Mouse (Mus musculus) liver, embryonic 14.5 days (tissue): Measurements from ENCODE around the gene Rin1. TPM values are rescaled to one million over a fixed set of nuclear protein-coding genes. Genes with fewer than 3 reads are reported as not detected.
A peak's percentile ranks its signal among the peaks of the same experiment; 100 is the strongest.

Source experiments
- ATAC-seq: fragments of 200-750 bp; cut with Nextera tagmentation; 2 replicates; pipeline ENCODE4 v1.8.0; 2017; ENCODE audit warnings: moderate number of reproducible peaks, mild to moderate bottlenecking, moderate library complexity; ENCODE audit not compliant: insufficient read depth
- DNase-seq, 3 experiments: peaks; one replicate each; pipeline ENCODE4 v3.0.0-alpha.2; 2012 to 2013; ENCODE audit warnings: low read depth in 3 of 3, low spot score in 3 of 3
- H3K27ac ChIP-seq: fragments of 300-500 bp; sonication (generic); 2 replicates; pipeline ENCODE4 v1.5.1; 2014; ENCODE audit warnings: moderate library complexity, mild to moderate bottlenecking, control low read depth, inconsistent platforms
- H3K27me3 ChIP-seq: fragments of 300-500 bp; sonication (generic); 2 replicates; pipeline ENCODE4 v1.6.1; 2014; ENCODE audit warnings: mild to moderate bottlenecking, low read length, moderate library complexity; ENCODE audit not compliant: control insufficient read depth, insufficient read depth
- H3K36me3 ChIP-seq: fragments of 300-500 bp; sonication (generic); replicated peaks from 2 replicates; pipeline ENCODE4 v1.6.1; 2014; ENCODE audit warnings: low read depth; ENCODE audit not compliant: control insufficient read depth, insufficient read depth
- H3K4me1 ChIP-seq, 2 experiments: fragments of 200-500 bp in 1 of 2; fragments of 300-500 bp in 1 of 2; sonication (generic) in 1 of 2; replicated peaks; 2 replicates each; pipeline ENCODE4 v1.6.1; 2012 to 2014; ENCODE audit warnings: antibody characterized with exemption in 1 of 2, inconsistent platforms in 1 of 2, low read length in 1 of 2; ENCODE audit not compliant: control insufficient read depth in 2 of 2, insufficient read depth in 2 of 2
- H3K4me2 ChIP-seq: fragments of 300-500 bp; sonication (generic); 2 replicates; pipeline ENCODE4 v1.6.1; 2014; ENCODE audit warnings: low read depth, mild to moderate bottlenecking, control low read depth, moderate library complexity
- H3K4me3 ChIP-seq, 2 experiments: fragments of 200-500 bp in 1 of 2; fragments of 300-500 bp in 1 of 2; sonication (generic) in 1 of 2; 2 replicates each; pipeline ENCODE4 v1.5.1; 2012 to 2014; ENCODE audit warnings: low read depth in 2 of 2, low read length in 2 of 2, mild to moderate bottlenecking in 2 of 2, control low read depth in 1 of 2, inconsistent platforms in 1 of 2, moderate library complexity in 1 of 2; ENCODE audit not compliant: insufficient read depth in 1 of 2
- H3K9ac ChIP-seq: fragments of 300-500 bp; sonication (generic); replicated peaks from 2 replicates; pipeline ENCODE4 v1.6.1; 2014; ENCODE audit warnings: mild to moderate bottlenecking, control low read depth, moderate library complexity
- H3K9me3 ChIP-seq: fragments of 300-500 bp; sonication (generic); 2 replicates; pipeline ENCODE4 v1.6.1; 2016; ENCODE audit warnings: low read length, mixed read lengths; ENCODE audit not compliant: control insufficient read depth
- CTCF ChIP-seq: IDR thresholded peaks from 2 replicates; pipeline ENCODE4 v1.5.1; 2016; ENCODE audit warnings: antibody characterized with exemption, low read depth, control low read depth
- EP300 ChIP-seq: IDR thresholded peaks from 2 replicates; pipeline ENCODE4 v1.6.1; 2016; ENCODE audit warnings: antibody characterized with exemption, low read depth
- WGBS: fragments of 180-500 bp; shearing (Covaris S2); extraction: QIAGEN DNeasy Blood & Tissue Kit; methylation state at CpG from one replicate; pipeline ENCODE4 v1.1.7; 2014; ENCODE audit not compliant: insufficient replicate concordance; 5-methylcytosine and 5-hydroxymethylcytosine counted together
- polyA plus RNA-seq, 2 experiments: library from polyadenylated mRNA; depleted of rRNA in 1 of 2; stranded (reverse) in 1 of 2; unstranded in 1 of 2; fragments of >200 nt; fragmentation: Nextera tagmentation in 1 of 2; extraction: Ambion mirVana in 1 of 2; gene quantifications; 2 replicates each; pipeline versions ENCODE4 v1.2.1 to v1.2.3; 2012 to 2014

Rin1 gene
- polyA plus RNA-seq, 2 experiments, result 0.13 to 0.54 TPM

DNA sequence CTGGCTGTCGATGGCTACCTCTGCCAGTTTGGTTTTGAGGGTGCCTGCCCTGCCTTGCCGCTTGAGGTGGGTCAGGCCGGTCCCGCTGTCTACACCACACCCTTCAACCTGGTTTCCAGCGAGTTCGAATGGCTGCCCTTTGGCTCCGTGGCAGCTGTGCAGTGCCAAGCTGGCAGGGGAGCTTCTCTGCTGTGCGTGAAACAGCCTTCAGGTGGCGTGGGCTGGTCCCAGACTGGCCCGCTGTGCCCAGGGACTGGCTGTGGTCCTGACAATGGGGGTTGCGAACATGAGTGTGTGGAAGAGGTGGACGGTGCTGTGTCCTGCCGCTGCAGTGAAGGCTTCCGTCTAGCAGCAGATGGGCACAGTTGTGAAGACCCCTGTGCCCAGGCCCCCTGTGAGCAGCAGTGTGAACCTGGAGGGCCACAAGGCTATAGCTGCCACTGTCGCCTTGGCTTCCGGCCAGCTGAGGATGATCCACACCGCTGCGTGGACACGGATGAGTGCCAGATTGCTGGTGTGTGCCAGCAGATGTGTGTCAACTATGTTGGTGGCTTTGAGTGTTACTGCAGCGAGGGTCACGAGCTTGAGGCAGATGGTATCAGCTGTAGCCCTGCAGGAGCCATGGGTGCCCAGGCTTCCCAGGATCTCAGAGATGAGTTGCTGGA is 18.4 kb downstream of the Rin1 start:
- H3K27me3 ChIP-seq, result peaks cover 16% of the 10 kb centered on the region
- H3K27ac ChIP-seq, result no peak overlapping the region
- no peaks in the 10 kb centered on the region for H3K9me3 ChIP-seq
- H3K36me3 ChIP-seq, result no peaks in the 10 kb centered on the region
- peak overlapping the region; percentile 55 for H3K9ac ChIP-seq
- H3K4me2 ChIP-seq, result peak overlapping the region; percentile 79
- no peak for ATAC-seq
- TF ChIP-seq CTCF (peak; percentile 27; the same call in 1 of the 2 replicates), EP300 (no peak)
- peaks cover 30 to 31% of the 10 kb centered on the region in 2 experiments for H3K4me1 ChIP-seq
- 43% methylated on average over 21 of the region's 21 CpGs for WGBS
- DNase-seq, result no peak
- H3K4me3 ChIP-seq, result peak overlapping the region; percentile 15 to 51

DNA sequence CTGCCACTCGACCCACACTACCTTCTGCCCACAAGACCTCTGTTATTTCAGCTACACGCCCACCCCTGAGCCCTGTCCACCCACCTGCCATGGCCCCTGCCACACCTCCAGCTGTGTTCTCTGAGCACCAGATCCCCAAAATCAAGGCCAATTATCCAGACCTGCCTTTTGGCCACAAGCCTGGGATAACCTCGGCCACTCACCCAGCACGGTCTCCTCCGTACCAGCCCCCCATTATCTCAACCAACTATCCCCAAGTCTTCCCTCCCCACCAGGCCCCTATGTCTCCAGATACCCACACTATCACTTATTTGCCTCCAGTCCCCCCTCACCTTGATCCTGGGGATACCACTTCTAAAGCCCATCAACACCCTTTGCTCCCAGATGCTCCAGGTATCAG is 19.2 kb downstream of the Rin1 start:
- no peak overlapping the region for H3K9ac ChIP-seq
- no peak for DNase-seq
- H3K27me3 ChIP-seq, result peaks cover 16% of the 10 kb centered on the region
- H3K4me1 ChIP-seq, result peaks cover 30 to 31% of the 10 kb centered on the region in 2 experiments
- H3K36me3 ChIP-seq, result no peaks in the 10 kb centered on the region
- no peak overlapping the region for H3K27ac ChIP-seq
- H3K9me3 ChIP-seq, result no peaks in the 10 kb centered on the region
- no peak overlapping the region for H3K4me2 ChIP-seq
- WGBS, result 69% methylated on average over 5 of the region's 5 CpGs
- no peak overlapping the region for H3K4me3 ChIP-seq
- TF ChIP-seq CTCF (no peak), EP300 (no peak)
- no peak for ATAC-seq

DNA sequence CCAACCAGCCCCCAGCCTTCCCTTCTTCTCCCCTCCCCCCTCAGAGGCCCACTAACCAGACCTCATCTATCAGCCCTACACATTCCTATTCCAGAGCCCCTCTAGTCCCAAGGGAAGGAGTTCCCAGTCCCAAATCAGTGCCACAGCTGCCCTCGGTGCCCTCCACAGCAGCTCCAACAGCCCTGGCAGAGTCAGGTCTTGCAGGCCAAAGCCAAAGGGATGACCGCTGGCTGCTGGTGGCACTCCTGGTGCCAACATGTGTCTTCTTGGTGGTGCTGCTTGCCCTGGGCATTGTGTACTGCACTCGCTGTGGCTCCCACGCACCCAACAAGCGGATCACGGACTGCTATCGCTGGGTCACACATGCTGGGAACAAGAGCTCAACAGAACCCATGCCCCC is 19.7 kb downstream of the Rin1 start:
- Histone ChIP-seq H3K4me3 (no peak overlapping the region), H3K4me2 (no peak overlapping the region), H3K27me3 (peaks cover 16% of the 10 kb centered on the region), H3K36me3 (no peaks in the 10 kb centered on the region), H3K9me3 (no peaks in the 10 kb centered on the region), H3K4me1 (peaks cover 30 to 31% of the 10 kb centered on the region in 2 experiments), H3K9ac (no peak overlapping the region), H3K27ac (no peak overlapping the region)
- TF ChIP-seq EP300 (no peak), CTCF (no peak)
- ATAC-seq (no peak), DNase-seq (no peak)
- 76% methylated on average over 7 of the region's 7 CpGs for WGBS

DNA sequence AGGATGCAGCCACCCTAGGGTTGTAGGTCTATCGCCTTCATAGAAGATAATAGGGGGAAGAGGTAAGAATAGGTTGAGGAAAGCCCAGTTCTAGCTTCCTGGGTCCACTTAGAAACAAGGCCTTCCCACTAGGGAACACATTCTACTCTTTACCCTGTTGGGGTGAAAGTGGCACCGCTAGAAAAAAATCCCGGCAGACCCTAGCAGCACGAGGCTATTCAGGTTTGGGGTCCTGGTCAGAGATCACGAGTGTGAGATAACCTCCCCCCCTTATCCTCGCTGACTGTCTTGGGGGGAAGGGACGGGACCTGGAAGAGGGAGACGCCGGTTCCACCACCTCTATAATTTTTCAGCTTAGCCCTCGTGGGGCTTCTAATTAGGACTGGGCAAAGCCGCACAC is 20.8 kb downstream of the Rin1 start:
- H3K27me3 ChIP-seq, result peaks cover 16% of the 10 kb centered on the region
- DNase-seq (no peak), ATAC-seq (no peak)
- peak overlapping the region; percentile 77 for H3K4me2 ChIP-seq
- TF ChIP-seq EP300 (no peak), CTCF (no peak)
- WGBS, result 24% methylated on average over 11 of the region's 11 CpGs
- no peak overlapping the region; a peak in 1 of 4 replicates for H3K4me3 ChIP-seq
- no peak overlapping the region for H3K27ac ChIP-seq
- peak overlapping the region; percentile 49 for H3K9ac ChIP-seq
- H3K9me3 ChIP-seq, result no peaks in the 10 kb centered on the region
- H3K4me1 ChIP-seq, result peaks cover 30 to 31% of the 10 kb centered on the region in 2 experiments
- no peaks in the 10 kb centered on the region for H3K36me3 ChIP-seq

DNA sequence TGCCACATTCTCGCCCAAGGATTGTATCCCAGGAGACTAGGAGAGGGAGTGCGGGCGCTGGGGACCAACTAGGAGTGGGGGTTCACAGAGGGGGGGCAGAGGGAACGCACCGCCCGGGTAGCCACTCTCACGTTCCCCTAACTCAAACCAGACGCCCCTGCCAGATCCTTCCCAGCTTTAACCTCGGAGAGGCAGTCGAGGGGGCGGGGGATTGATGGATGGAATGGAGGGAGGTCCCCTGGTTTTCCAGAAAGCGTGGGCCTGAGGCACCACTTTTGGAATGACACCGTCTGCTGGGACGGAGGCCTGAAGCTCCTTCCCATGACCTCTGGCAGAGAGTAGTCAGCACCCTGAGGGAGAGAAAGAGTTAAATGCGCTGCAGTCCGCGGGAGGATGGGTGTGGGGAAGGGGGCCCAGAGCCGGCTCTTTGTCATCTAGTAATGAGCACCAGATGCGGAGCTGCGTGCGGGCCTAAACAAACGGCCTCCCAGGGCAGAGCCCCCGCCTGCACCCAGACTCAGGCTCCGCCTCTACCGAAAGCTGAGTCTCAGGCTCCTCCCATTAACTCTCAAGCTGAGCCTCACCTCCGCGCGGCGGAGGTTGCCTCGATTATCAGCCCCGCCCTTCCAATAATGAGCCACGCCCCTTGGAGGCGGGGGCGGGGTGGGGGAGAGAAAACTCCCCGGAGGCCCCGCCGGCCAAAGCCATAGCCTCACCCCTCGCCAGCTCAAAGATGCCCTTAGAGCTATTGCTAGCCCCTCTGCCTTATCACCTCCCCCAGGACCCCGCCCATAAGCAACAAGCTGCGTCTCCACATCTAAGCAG is 21.5 kb downstream of the Rin1 start:
- Histone ChIP-seq H3K4me2 (peak overlapping the region; percentile 77), H3K36me3 (no peaks in the 10 kb centered on the region), H3K4me1 (peaks cover 29 to 30% of the 10 kb centered on the region in 2 experiments), H3K9ac (peak overlapping the region; percentile 49), H3K9me3 (no peaks in the 10 kb centered on the region), H3K27me3 (peaks cover 16% of the 10 kb centered on the region), H3K4me3 (peak overlapping the region; percentile 55 to 60), H3K27ac (no peak overlapping the region)
- WGBS, result 4% methylated on average over 40 of the region's 40 CpGs
- peak; percentile 79 to 82 (median 80) for DNase-seq
- peak; percentile 75 for ATAC-seq
- TF ChIP-seq CTCF, result 0 out of 2 replicates have a peak, but pooled peaks have one; percentile 2
- no peak for TF ChIP-seq EP300
